In the genomic region with DNA sequence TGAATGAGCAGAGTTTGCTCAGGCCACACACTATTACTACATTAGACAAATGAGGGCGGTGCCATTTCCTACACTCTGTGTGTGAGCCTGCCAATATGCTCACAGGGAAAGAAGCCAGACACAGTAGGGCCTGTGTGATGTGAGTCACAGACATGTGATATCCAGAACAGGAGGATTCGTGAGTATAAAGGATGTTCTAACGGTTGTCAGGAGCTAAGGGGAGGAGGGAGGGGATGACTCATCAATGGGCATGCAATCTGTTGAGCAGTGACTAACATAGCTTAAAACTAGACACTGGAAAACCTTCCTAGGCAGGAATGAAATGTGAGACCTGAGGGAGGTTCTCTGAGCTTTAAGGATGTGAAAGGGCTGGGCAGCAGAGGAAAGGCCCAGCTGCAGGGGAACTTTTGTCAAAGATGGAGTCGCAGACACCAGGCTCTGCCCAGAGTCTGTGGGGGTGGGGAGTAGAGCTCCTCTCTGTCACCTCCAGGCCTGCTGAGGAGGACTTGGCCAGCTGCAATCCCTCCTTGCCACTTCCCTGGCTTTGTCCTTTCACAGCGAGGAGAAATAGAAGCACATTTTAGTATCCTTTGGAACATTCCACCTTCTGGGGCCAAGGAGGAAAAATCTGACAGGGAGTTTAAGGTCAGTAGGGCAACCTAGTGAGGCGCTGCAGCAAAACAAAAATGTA, we compare ENCODE assay signal across 9 mouse cellular contexts. TPM values are rescaled to one million over a fixed set of nuclear protein-coding genes. Genes with fewer than 3 reads are reported as not detected.
DNase-seq lines count a peak whose midpoint lies in the region; ATAC-seq and TF ChIP-seq lines count a peak whose summit lies in the region.
"Had no signal": no experiment of that assay in that cellular context is flagged by ENCODE, and none has a peak within 500 bp of the region (broad histone marks: within the 10 kb centered on the region; RNA-seq: fewer than 3 reads in every experiment).

No protein-coding gene starts in this region.

- CTCF ChIA-PET in Patski (lab: Charles Lee): no interaction called here

- peak; percentile 55 to 79 for DNase-seq in heart, adult 18-20 months
- DNase-seq in heart, embryonic 10.5 days (ENCODE audit: low spot score): no peak
- DNase-seq in Patski (ENCODE audit: low read depth, low spot score): peak; percentile 77
- peak; percentile 99 for DNase-seq in fibroblast of lung, adult 2 months (ENCODE audit: low read depth)
- peak; percentile 55 for DNase-seq in lung, postnatal 14 days
- DNase-seq in spleen, postnatal 10 days (ENCODE audit: low spot score in 2 of 2): no peak
- no peak for DNase-seq in spleen, postnatal 4 days (ENCODE audit: low spot score in 2 of 2)

- H3K27ac ChIP-seq in heart, embryonic 10.5 days: no peak overlapping the region
- no peak overlapping the region for H3K27ac ChIP-seq in intestine, embryonic 16.5 days (ENCODE audit: low read length)

- in situ Hi-C loops in Patski (cut with MboI; ENCODE audit: low pct_unique_long_range_greater_than_20kb): loop anchor here (5.0 to 10.0 kb wide), 3 partner anchors 171 to 731 kb away; no protein-coding TSS in a partner anchor

- no peaks in the 10 kb centered on the region for H3K9me3 ChIP-seq in heart, embryonic 10.5 days
- H3K9me3 ChIP-seq in intestine, embryonic 16.5 days (ENCODE audit: control insufficient read depth, low read length): no peaks in the 10 kb centered on the region

- peak; percentile 91 for ATAC-seq in Patski
- peak; percentile 54 for ATAC-seq in intestine, embryonic 16.5 days

- H3K4me3 ChIP-seq in heart, embryonic 10.5 days: no peak overlapping the region
- no peak overlapping the region for H3K4me3 ChIP-seq in intestine, embryonic 16.5 days (ENCODE audit: low read length)

- H3K9ac ChIP-seq in intestine, embryonic 16.5 days (ENCODE audit: low read depth, low read length): no peak overlapping the region

- POLR2A ChIA-PET in Patski (lab: Charles Lee): no interaction called here

- no peaks in the 10 kb centered on the region for H3K36me3 ChIP-seq in heart, embryonic 10.5 days
- H3K36me3 ChIP-seq in intestine, embryonic 16.5 days (ENCODE audit: control insufficient read depth, insufficient read depth, low read length): no peaks in the 10 kb centered on the region

- WGBS in heart, embryonic 10.5 days: 49% methylated on average over 6 of the region's 6 CpGs
- WGBS in intestine, embryonic 16.5 days: 44% methylated on average over 6 of the region's 6 CpGs

- no peaks in the 10 kb centered on the region for H3K4me1 ChIP-seq in heart, embryonic 10.5 days
- H3K4me1 ChIP-seq in intestine, embryonic 16.5 days (ENCODE audit: control insufficient read depth, insufficient read depth, low read length): no peaks in the 10 kb centered on the region

- no peak overlapping the region for H3K4me2 ChIP-seq in intestine, embryonic 16.5 days (ENCODE audit: low read depth, low read length)

- 0 out of 2 replicates have a peak, but pooled peaks cover 9% of the 10 kb centered on the region for H3K27me3 ChIP-seq in heart, embryonic 10.5 days (ENCODE audit: insufficient read depth, poor library complexity, severe bottlenecking)
- no peaks in the 10 kb centered on the region for H3K27me3 ChIP-seq in Patski
- no peaks in the 10 kb centered on the region; the same call in 1 of the 2 replicates for H3K27me3 ChIP-seq in intestine, embryonic 16.5 days (replicated peaks; ENCODE audit: control insufficient read depth, insufficient read depth, low read length)

- TF ChIP-seq CTCF in Patski (IDR thresholded peaks at IDR 0.05): no peak

RNA-seq across cellular contexts. Expression of a gene that starts 9.2 kb away (rescaled TPM):
- total RNA-seq in heart, adult 18-20 months (2021): 10 to 100 TPM in 1 of 2 experiments, 1 to 10 TPM in 1; 9.0 to 11.2 TPM
- polyA plus RNA-seq in heart, embryonic 10.5 days (2016; fragmentation: Nextera tagmentation; extraction: Ambion mirVana): 0.08 and 0.09 TPM in 2 replicates
- polyA plus RNA-seq in Patski (2021): 8.9 TPM
- polyA plus RNA-seq in intestine, embryonic 16.5 days (2015; fragmentation: Nextera tagmentation; extraction: Ambion mirVana): 0.12 TPM in 2 replicates
- polyA plus RNA-seq: limb, embryonic 11.5 days had no signal

RNA-seq across cellular contexts. Expression of a gene that starts 57.4 kb away (rescaled TPM):
- not detected for total RNA-seq in heart, adult 18-20 months (2021)
- 1.2 and 4.0 TPM in 2 replicates for polyA plus RNA-seq in heart, embryonic 10.5 days (2016; fragmentation: Nextera tagmentation; extraction: Ambion mirVana)
- polyA plus RNA-seq in Patski (2021): 1.0 TPM
- 0.23 and 0.24 TPM in 2 replicates for polyA plus RNA-seq in intestine, embryonic 16.5 days (2015; fragmentation: Nextera tagmentation; extraction: Ambion mirVana)

Comparison
In these comparisons a context has a peak if more than half of its experiments do, and no peak if none do; other contexts are left out.
1. DNase-seq: peak in heart, adult 18-20 months (2 of 2), Patski (single experiment), fibroblast of lung, adult 2 months (single experiment) and lung, postnatal 14 days (single experiment); none in heart, embryonic 10.5 days (single experiment), spleen, postnatal 10 days (0 of 2) and spleen, postnatal 4 days (0 of 2).